Mouse (Mus musculus): ENCODE results near the gene Bud13.
A peak's percentile ranks its signal among the peaks of the same experiment; 100 is the strongest.

The Bud13 gene

DNA sequence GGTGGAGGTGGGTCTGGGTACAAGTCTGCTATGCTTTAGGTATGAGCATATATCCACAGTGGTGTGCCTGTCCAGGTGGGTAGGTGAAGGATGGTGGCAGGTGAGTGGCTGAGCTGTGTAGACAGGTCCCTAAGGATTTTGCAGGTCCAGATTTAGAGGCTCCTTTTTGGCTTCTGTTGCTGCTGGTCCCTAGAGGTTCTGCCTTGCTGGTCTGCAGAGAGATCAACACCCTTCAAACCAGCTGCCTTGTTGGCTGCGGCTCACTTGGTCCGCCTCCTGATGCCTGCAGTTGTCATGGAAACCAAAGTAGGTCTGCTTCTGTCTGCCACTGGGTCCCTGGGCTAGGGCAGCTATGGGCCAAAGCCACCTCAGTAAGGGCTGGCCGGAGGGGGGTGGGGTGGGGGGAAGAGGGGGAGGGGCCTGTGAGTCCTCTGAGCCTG is 55.1 kb downstream of the Bud13 start:
- DNase-seq (ENCODE audit: low spot score) = peak; percentile 82

DNA sequence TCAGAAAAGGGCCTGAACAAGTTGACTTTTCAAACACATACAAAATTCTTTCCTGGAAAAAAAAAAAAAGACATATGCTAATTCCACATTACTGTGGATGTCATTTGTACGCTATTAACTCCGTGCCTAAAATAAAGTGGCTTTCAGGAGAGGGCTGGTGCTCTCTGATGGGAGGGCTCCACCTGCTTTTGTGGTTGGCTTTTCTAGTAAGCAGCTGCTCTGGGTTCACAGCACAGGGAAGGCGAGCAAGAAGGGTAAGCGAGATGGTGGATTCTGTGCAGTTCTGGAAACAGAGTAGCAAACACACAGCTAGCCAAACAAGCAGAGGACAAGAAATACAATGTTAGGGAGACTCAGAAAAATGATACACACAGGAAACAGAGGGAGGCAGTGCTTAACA is 55.6 kb downstream of the Bud13 start:
- DNase-seq (ENCODE audit: low spot score) = no peak

DNA sequence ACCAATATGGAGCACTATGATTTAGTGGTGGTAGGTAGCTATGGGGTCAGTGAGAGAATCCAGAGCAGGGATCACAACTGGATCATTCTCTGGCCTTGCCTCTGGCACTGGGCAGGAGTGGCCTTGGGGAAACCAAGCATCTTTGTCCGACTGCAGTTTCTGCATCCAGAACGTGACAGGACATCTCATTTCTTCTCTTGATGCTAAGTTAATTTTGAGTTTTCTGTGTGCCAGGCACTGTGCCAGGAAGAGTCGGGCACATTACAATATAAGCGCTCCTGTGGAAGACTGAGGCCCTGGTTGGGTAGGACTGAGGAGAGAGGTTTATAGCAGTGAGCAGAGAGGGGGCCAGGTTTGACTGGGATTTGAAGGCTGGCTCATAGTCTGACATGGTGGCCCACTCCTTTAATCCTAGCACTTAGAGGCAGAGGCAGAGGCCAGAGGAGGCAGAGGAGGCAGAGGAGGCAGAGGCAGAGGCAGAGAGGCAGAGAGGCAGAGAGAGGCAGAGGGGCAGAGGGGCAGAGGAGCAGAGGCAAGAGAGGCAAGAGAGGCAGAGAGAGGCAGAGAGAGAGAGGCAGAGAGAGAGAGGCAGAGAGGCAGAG is 56.3 kb downstream of the Bud13 start:
- no peak for DNase-seq (ENCODE audit: low spot score)

DNA sequence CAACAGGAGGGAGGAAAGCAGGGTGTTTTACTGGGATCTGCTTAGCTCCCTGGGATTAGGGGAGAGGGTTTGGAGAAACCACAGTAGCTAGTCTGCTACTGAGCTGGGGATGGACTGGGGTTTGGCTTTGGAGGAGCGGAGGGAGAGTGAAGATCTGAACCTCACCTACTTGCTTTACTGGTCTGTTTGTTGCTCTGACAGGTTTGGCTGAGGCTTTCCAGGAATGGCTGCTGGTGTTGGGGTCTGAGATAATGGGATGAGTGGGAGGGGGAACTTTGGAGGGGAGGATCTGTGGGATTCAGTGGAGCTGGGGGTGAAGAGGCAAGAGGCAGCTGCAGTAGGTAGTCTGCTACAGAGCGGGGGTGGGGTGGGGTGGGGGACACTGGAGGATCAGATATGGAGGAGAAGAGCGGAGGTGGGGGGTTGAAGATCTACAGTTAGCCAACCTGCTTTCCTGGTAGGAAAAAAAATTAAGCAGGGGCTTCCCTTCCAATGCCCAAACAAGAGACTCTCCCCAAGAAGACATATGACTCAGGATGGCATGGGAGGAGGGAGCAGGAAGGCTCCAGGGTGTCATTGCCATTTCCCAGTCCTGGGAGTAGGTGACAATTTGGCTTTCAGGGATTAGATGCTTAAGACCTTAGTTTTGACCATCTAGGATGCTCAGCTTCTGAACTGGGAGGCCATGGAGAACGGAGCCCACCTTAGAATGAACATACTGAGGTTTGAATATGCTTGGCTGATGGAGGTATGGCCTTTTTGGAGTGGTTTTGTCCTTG is 63.3 kb downstream of the Bud13 start:
- no peak for DNase-seq (ENCODE audit: low spot score)
